Mouse (Mus musculus): ENCODE data around the gene Aldoc. TPM values are rescaled to one million over a fixed set of nuclear protein-coding genes. Genes with fewer than 3 reads are reported as not detected.

The Aldoc gene
- polyA plus RNA-seq (2021; fragmentation: Nextera tagmentation), result 1,621 and 1,706 TPM in 2 replicates
- long read RNA-seq, experiment 1, transcript Aldoc-201 (9 exons, 2,786 nt), result major isoform, 2,462 of 2,968 reads
- long read RNA-seq, experiment 1, transcript Aldoc-202 (8 exons, 1,700 nt), result minor isoform, 260 of 2,968 reads
- long read RNA-seq, experiment 1, partial matches to known transcripts, result 167 of 2,968 reads
- long read RNA-seq, experiment 1, other reads (novel, unspliced or antisense), result 79 of 2,968 reads
- long read RNA-seq, experiment 2, transcript Aldoc-202 (8 exons, 1,700 nt), result minor isoform, 593 of 7,820 reads
- long read RNA-seq, experiment 2, transcript Aldoc-201 (9 exons, 2,786 nt), result major isoform, 6,946 of 7,820 reads
- long read RNA-seq, experiment 2, partial matches to known transcripts, result 121 of 7,820 reads
- long read RNA-seq, experiment 2, other reads (novel, unspliced or antisense), result 160 of 7,820 reads

GRCm38 (mm10) chr11:78322860-78323259 is at the start of gene Aldoc:
Aldoc (plus strand) TSS chr11:78322968.

GRCm38 (mm10) chr11:78290654-78291053 is 32.1 kb upstream of the Aldoc start, which contains the start of gene BC030499:
BC030499 (plus strand) TSS chr11:78290841.

GRCm38 (mm10) chr11:78301357-78302084 is 21.2 kb upstream of the Aldoc start, which contains the start of gene Spag5:
Spag5 (plus strand) TSS chr11:78301529.

DNA sequence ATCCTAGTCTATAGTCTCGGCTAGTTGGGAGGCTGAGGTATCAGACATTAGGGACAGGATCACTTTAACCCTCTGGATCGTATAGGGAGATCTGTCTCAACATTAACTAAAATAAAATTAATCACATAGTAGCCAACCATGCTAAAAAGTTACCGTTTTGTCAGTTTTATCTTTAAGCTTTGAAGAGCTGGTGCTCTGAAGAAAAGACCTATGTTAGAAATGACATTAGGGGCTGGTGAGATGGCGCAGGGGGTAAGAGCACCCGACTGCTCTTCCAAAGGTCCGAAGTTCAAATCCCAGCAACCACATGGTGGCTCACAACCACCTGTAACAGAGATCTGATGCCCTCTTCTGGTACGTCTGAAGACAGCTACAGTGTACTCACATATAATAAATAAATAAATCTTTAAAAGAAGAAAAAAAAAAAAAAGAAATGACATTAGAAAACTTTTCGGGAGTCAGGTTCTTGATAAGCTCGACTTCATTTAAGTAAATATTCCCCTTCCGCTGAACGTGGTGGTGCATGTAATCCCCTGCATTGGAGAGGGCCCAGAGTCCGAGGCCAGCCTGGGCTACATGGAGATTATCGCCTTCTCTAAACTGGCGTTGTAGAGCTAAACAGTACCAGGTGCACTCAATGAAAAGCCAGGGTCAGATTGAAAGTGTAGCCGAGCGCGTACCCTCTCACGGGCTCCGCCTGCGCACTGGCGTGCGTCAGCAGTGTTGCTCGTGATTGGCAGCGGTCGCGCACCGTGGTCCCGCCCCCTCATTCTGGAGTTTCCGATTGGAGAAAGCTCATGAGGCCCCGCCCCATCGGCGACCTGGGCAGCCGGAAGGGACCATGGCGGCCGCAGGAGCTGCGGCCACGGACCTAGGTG is 5.1 kb downstream of the Aldoc start, which contains the start of gene Pigs:
Pigs (plus strand) TSS at position 782 of the 878 bp plus-strand sequence.

DNA sequence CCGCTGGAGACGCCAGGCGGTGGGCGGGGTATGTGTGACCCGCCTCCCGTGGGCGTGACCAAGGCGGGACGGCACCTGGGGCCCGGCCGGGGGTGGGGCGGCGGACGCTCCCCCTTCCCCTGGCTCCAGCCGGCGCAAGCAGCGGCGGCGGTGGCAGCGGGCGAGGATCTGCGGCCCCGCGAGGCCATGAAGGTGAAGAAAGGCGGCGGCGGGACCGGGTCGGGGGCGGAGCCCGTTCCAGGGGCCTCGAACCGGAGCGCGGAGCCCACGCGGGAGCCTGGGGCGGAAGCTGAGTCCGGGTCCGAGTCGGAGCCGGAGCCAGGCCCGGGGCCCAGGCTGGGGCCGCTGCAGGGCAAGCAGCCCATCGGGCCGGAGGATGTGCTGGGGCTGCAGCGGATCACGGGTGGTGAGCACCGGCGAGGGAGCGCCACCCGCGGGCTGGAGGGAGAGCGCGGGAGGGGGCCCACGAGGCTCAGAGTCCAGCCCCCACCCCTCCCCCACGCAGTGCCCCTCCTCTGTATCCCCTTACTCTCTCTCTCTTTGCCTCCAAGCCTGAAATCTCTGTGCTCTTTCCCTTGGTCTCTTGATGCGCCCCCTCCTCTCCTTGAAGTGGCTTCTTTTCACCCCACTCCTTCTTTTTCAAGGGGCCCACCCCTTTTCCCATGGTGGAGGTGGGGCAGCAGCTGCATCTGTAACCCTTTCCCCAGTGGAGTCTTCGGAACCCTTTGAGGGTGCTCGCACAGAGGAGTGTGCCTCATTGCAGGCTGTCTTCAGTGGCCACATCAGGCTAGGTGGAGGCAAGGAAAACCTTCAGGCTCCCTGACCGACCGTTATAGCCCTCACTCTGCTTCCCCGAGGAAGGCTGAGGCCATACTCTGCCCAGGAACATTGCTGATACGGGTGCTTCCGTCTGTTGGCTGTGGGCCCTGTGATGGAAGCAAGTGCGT is 20.9 kb downstream of the Aldoc start, which contains the start of gene Unc119:
Unc119 (plus strand) TSS at position 102 of the 947 bp plus-strand sequence.

Other genes with a start within 250 kb of the Aldoc start
- 10.9 and 11.1 TPM in 2 replicates for gene Eral1, start 242.6 kb upstream of the Aldoc start, polyA plus RNA-seq (2021; fragmentation: Nextera tagmentation)
- 11.3 and 12.7 TPM in 2 replicates for gene Fam222b, start 228.3 kb upstream of the Aldoc start, polyA plus RNA-seq (2021; fragmentation: Nextera tagmentation)
- gene Traf4, start 157.4 kb upstream of the Aldoc start, polyA plus RNA-seq (2021; fragmentation: Nextera tagmentation), result 7.1 and 10.1 TPM in 2 replicates
- gene Nek8, start 146.3 kb upstream of the Aldoc start, polyA plus RNA-seq (2021; fragmentation: Nextera tagmentation), result 1.4 and 2.0 TPM in 2 replicates
- gene Tlcd1, start 146.3 kb upstream of the Aldoc start, polyA plus RNA-seq (2021; fragmentation: Nextera tagmentation), result 31.4 and 34.6 TPM in 2 replicates
- gene Rpl23a, start 139.4 kb upstream of the Aldoc start, polyA plus RNA-seq (2021; fragmentation: Nextera tagmentation), result 1,474 and 1,588 TPM in 2 replicates
- gene Rab34, start 134.5 kb upstream of the Aldoc start, polyA plus RNA-seq (2021; fragmentation: Nextera tagmentation), result 18.8 and 20.1 TPM in 2 replicates
- gene Proca1, start 129.6 kb upstream of the Aldoc start, polyA plus RNA-seq (2021; fragmentation: Nextera tagmentation), result 4.6 and 5.2 TPM in 2 replicates
- gene Sdf2, start 77.2 kb upstream of the Aldoc start, polyA plus RNA-seq (2021; fragmentation: Nextera tagmentation), result 144 and 168 TPM in 2 replicates
- gene Supt6, start 77.0 kb upstream of the Aldoc start, polyA plus RNA-seq (2021; fragmentation: Nextera tagmentation), result 16.4 and 17.8 TPM in 2 replicates
- gene 2610507B11Rik, start 61.2 kb upstream of the Aldoc start, polyA plus RNA-seq (2021; fragmentation: Nextera tagmentation), result 52.0 and 58.5 TPM in 2 replicates
- gene BC030499, start 32.1 kb upstream of the Aldoc start, polyA plus RNA-seq (2021; fragmentation: Nextera tagmentation), result 0.56 and 0.58 TPM in 2 replicates
- 1.7 and 3.1 TPM in 2 replicates for gene Spag5, start 21.4 kb upstream of the Aldoc start, polyA plus RNA-seq (2021; fragmentation: Nextera tagmentation)
- gene Pigs, start 5.4 kb downstream of the Aldoc start, polyA plus RNA-seq (2021; fragmentation: Nextera tagmentation), result 81.1 and 86.7 TPM in 2 replicates
- gene Unc119, start 20.5 kb downstream of the Aldoc start, polyA plus RNA-seq (2021; fragmentation: Nextera tagmentation), result 7.4 and 9.1 TPM in 2 replicates
- not detected in 2 replicates for gene Foxn1, start 63.6 kb downstream of the Aldoc start, polyA plus RNA-seq (2021; fragmentation: Nextera tagmentation)
- 0.05 TPM in 1 of 2 replicates, not detected in the other for gene Slc13a2, start 99.2 kb downstream of the Aldoc start, polyA plus RNA-seq (2021; fragmentation: Nextera tagmentation)
- 19.4 and 22.6 TPM in 2 replicates for gene Slc46a1, start 142.7 kb downstream of the Aldoc start, polyA plus RNA-seq (2021; fragmentation: Nextera tagmentation)
- 18.9 and 21.1 TPM in 2 replicates for gene Sarm1, start 174.8 kb downstream of the Aldoc start, polyA plus RNA-seq (2021; fragmentation: Nextera tagmentation)
- gene Vtn, start 176.1 kb downstream of the Aldoc start, polyA plus RNA-seq (2021; fragmentation: Nextera tagmentation), result 44.3 and 58.5 TPM in 2 replicates
- gene Sebox, start 180.5 kb downstream of the Aldoc start, polyA plus RNA-seq (2021; fragmentation: Nextera tagmentation), result 5.8 and 6.2 TPM in 2 replicates
- 63.3 and 66.5 TPM in 2 replicates for gene Tmem199, start 189.2 kb downstream of the Aldoc start, polyA plus RNA-seq (2021; fragmentation: Nextera tagmentation)
- 161 and 169 TPM in 2 replicates for gene Poldip2, start 189.2 kb downstream of the Aldoc start, polyA plus RNA-seq (2021; fragmentation: Nextera tagmentation)
- 20.6 and 20.8 TPM in 2 replicates for gene Tnfaip1, start 213.4 kb downstream of the Aldoc start, polyA plus RNA-seq (2021; fragmentation: Nextera tagmentation)
- 137 and 139 TPM in 2 replicates for gene Ift20, start 213.4 kb downstream of the Aldoc start, polyA plus RNA-seq (2021; fragmentation: Nextera tagmentation)
- gene Tmem97, start 227.8 kb downstream of the Aldoc start, polyA plus RNA-seq (2021; fragmentation: Nextera tagmentation), result 25.3 and 31.4 TPM in 2 replicates